Comparison of ENCODE assay signal across 22 mouse cellular contexts in the genomic region with DNA sequence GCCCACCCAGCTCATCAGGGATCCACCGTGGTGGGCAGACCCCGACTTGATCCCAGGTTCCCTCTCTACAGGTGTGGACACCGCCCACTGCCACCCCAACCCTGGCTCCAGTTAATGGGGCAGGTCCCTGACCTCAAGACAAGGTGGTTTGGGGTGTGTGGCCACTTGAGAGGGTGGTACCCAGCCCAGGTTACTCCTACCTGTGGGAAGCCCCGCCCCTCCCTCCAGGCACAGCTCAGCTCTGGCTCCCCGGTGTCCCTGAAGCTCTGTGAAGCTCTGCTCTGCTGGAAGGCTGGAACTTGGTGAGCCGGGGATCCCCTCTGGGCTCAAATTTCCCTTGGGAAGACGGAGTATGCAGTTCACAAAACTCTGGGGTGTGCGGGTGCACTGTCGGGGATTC. TPM values are rescaled to one million over a fixed set of nuclear protein-coding genes. Genes with fewer than 3 reads are reported as not detected.
DNase-seq lines count a peak whose midpoint lies in the region; ATAC-seq and TF ChIP-seq lines count a peak whose summit lies in the region.
"Had no signal": no experiment of that assay in that cellular context is flagged by ENCODE, and none has a peak within 500 bp of the region (broad histone marks: within the 10 kb centered on the region; RNA-seq: fewer than 3 reads in every experiment).

Gene Tmprss9, plus strand, starts transcription at position 268 of the 400 bp plus-strand sequence.

- WGBS in hindbrain, embryonic 14.5 days: 35% methylated on average over 9 of the region's 9 CpGs
- 31% methylated on average over 9 of the region's 9 CpGs for WGBS in hindbrain, embryonic 11.5 days
- 28% methylated on average over 9 of the region's 9 CpGs for WGBS in liver, embryonic 11.5 days
- 32% methylated on average over 9 of the region's 9 CpGs for WGBS in forebrain, embryonic 11.5 days

- intact Hi-C loops in gastrocnemius, adult 2 months (cut with DNase I): no loop called here

- no peak within 1 kb of the TSS for H3K4me3 ChIP-seq in hindbrain, embryonic 14.5 days (replicated peaks; ENCODE audit: low read length)
- H3K4me3 ChIP-seq in hindbrain, embryonic 11.5 days (ENCODE audit: low read depth, low read length): no peak within 1 kb of the TSS
- no peak within 1 kb of the TSS for H3K4me3 ChIP-seq in liver, embryonic 11.5 days (ENCODE audit: low read depth, low read length)
- H3K4me3 ChIP-seq in forebrain, embryonic 11.5 days (ENCODE audit: low read depth, low read length): no peak within 1 kb of the TSS
- H3K4me3 ChIP-seq in gastrocnemius, adult 2 months: no peak within 1 kb of the TSS
- H3K4me3 ChIP-seq: embryonic facial prominence, embryonic 15.5 days; forebrain, embryonic 13.5 days; hindbrain, embryonic 13.5 days; liver, embryonic 15.5 days; midbrain, embryonic 10.5 days had no signal

- no peak within 1 kb of the TSS for H3K27ac ChIP-seq in hindbrain, embryonic 14.5 days
- no peak within 1 kb of the TSS for H3K27ac ChIP-seq in hindbrain, embryonic 11.5 days (ENCODE audit: low read depth, low read length)
- no peak within 1 kb of the TSS for H3K27ac ChIP-seq in liver, embryonic 11.5 days (ENCODE audit: low read depth, low read length)
- no peak within 1 kb of the TSS for H3K27ac ChIP-seq in forebrain, embryonic 11.5 days (ENCODE audit: low read depth, low read length)
- H3K27ac ChIP-seq in gastrocnemius, adult 2 months: no peak within 1 kb of the TSS
- H3K27ac ChIP-seq: embryonic facial prominence, embryonic 15.5 days; forebrain, embryonic 13.5 days; hindbrain, embryonic 13.5 days; liver, embryonic 15.5 days; midbrain, embryonic 10.5 days had no signal

- no peak for TF ChIP-seq CTCF in gastrocnemius, adult 2 months (IDR thresholded peaks at IDR 0.05)

- H3K4me1 ChIP-seq in hindbrain, embryonic 14.5 days (replicated peaks; ENCODE audit: control insufficient read depth, insufficient read depth, low read length): no peaks in the 10 kb centered on the region
- no peaks in the 10 kb centered on the region for H3K4me1 ChIP-seq in hindbrain, embryonic 11.5 days (replicated peaks; ENCODE audit: control insufficient read depth, insufficient read depth, low read length)
- no peaks in the 10 kb centered on the region; the same call in 1 of the 2 replicates for H3K4me1 ChIP-seq in liver, embryonic 11.5 days (replicated peaks; ENCODE audit: control insufficient read depth, insufficient read depth, low read length)
- 0 out of 2 replicates have a peak, but pooled peaks cover 1% of the 10 kb centered on the region for H3K4me1 ChIP-seq in forebrain, embryonic 11.5 days (replicated peaks; ENCODE audit: control insufficient read depth, insufficient read depth, low read length)
- H3K4me1 ChIP-seq: forebrain, embryonic 13.5 days had no signal

- DNase-seq in hindbrain, embryonic 14.5 days (ENCODE audit: low spot score): no peak
- DNase-seq in hindbrain, embryonic 11.5 days (ENCODE audit: low spot score): no peak
- DNase-seq in ES-CJ7 (ENCODE audit: low read depth, low spot score): peak; percentile 33
- peak; percentile 36 for DNase-seq in kidney, adult 9 months
- DNase-seq in liver, embryonic 11.5 days (ENCODE audit: low spot score): no peak
- no peak for DNase-seq in forebrain, embryonic 11.5 days (ENCODE audit: low spot score)
- no peak for DNase-seq in spleen, adult 12 weeks (ENCODE audit: low spot score)
- DNase-seq in gastrocnemius, adult 2 months: no peak
- DNase-seq: cerebellum, adult 18-20 months; embryo, embryonic 11 days; gastrocnemius, postnatal 14 days; lung, postnatal 14 days; retina, postnatal 1 day; thymus, postnatal 14 days had no signal

- H3K4me2 ChIP-seq in hindbrain, embryonic 14.5 days (replicated peaks): no peak within 1 kb of the TSS
- H3K4me2 ChIP-seq in hindbrain, embryonic 11.5 days (replicated peaks; ENCODE audit: low read depth, low read length): no peak within 1 kb of the TSS
- no peak within 1 kb of the TSS for H3K4me2 ChIP-seq in liver, embryonic 11.5 days
- H3K4me2 ChIP-seq in forebrain, embryonic 11.5 days (ENCODE audit: low read depth, low read length, severe bottlenecking): no peak within 1 kb of the TSS
- H3K4me2 ChIP-seq: embryonic facial prominence, embryonic 15.5 days; forebrain, embryonic 13.5 days; hindbrain, embryonic 13.5 days; liver, embryonic 15.5 days had no signal

- H3K36me3 ChIP-seq in hindbrain, embryonic 14.5 days (replicated peaks; ENCODE audit: control insufficient read depth, insufficient read depth): peaks cover 19% of the 10 kb centered on the region
- H3K36me3 ChIP-seq in hindbrain, embryonic 11.5 days (ENCODE audit: control insufficient read depth, insufficient read depth, low read length): no peaks in the 10 kb centered on the region
- peaks cover 20% of the 10 kb centered on the region; the same call in 1 of the 2 replicates for H3K36me3 ChIP-seq in liver, embryonic 11.5 days (ENCODE audit: control insufficient read depth, insufficient read depth, low read length)
- no peaks in the 10 kb centered on the region for H3K36me3 ChIP-seq in forebrain, embryonic 11.5 days (ENCODE audit: control insufficient read depth, insufficient read depth, low read length)

- H3K9ac ChIP-seq in hindbrain, embryonic 14.5 days: no peak within 1 kb of the TSS
- no peak within 1 kb of the TSS for H3K9ac ChIP-seq in hindbrain, embryonic 11.5 days (ENCODE audit: low read depth, low read length)
- 0 out of 2 replicates have a peak within 1 kb of the TSS, but pooled peaks have one; percentile 14 for H3K9ac ChIP-seq in liver, embryonic 11.5 days (ENCODE audit: low read depth, low read length)
- no peak within 1 kb of the TSS for H3K9ac ChIP-seq in forebrain, embryonic 11.5 days (ENCODE audit: low read length)
- H3K9ac ChIP-seq: embryonic facial prominence, embryonic 15.5 days; forebrain, embryonic 13.5 days; hindbrain, embryonic 13.5 days; liver, embryonic 15.5 days had no signal

- H3K27me3 ChIP-seq in hindbrain, embryonic 14.5 days (ENCODE audit: control insufficient read depth, insufficient read depth, low read length): no peaks in the 10 kb centered on the region
- no peaks in the 10 kb centered on the region for H3K27me3 ChIP-seq in hindbrain, embryonic 11.5 days (ENCODE audit: control insufficient read depth, insufficient read depth, low read length)
- H3K27me3 ChIP-seq in liver, embryonic 11.5 days (replicated peaks; ENCODE audit: control insufficient read depth, insufficient read depth, low read length): no peaks in the 10 kb centered on the region; the same call in none of the 2 replicates
- H3K27me3 ChIP-seq in forebrain, embryonic 11.5 days (ENCODE audit: control insufficient read depth, insufficient read depth, low read length): no peaks in the 10 kb centered on the region
- H3K27me3 ChIP-seq: embryonic facial prominence, embryonic 15.5 days had no signal

- peak; percentile 7; the same call in 1 of the 2 replicates for ATAC-seq in hindbrain, embryonic 14.5 days (ENCODE audit: low FRiP score)
- no peak for ATAC-seq in hindbrain, embryonic 11.5 days (ENCODE audit: low FRiP score)
- no peak for ATAC-seq in liver, embryonic 11.5 days (replicated peaks; ENCODE audit: low FRiP score)
- no peak for ATAC-seq in forebrain, embryonic 11.5 days (replicated peaks; ENCODE audit: low FRiP score)
- ATAC-seq: forebrain, embryonic 13.5 days had no signal

- H3K9me3 ChIP-seq in hindbrain, embryonic 14.5 days (ENCODE audit: control insufficient read depth, low read length): no peaks in the 10 kb centered on the region
- H3K9me3 ChIP-seq in hindbrain, embryonic 11.5 days (ENCODE audit: control insufficient read depth, low read length): no peaks in the 10 kb centered on the region
- H3K9me3 ChIP-seq in liver, embryonic 11.5 days (ENCODE audit: control insufficient read depth, low read length): no peaks in the 10 kb centered on the region
- no peaks in the 10 kb centered on the region for H3K9me3 ChIP-seq in forebrain, embryonic 11.5 days (ENCODE audit: control insufficient read depth, low read length)
- H3K9me3 ChIP-seq: embryonic facial prominence, embryonic 15.5 days; forebrain, embryonic 13.5 days; hindbrain, embryonic 13.5 days; liver, embryonic 15.5 days; midbrain, embryonic 10.5 days had no signal

RNA-seq across cellular contexts. Expression of gene Tmprss9, which starts in this region (rescaled TPM):
- polyA plus RNA-seq in hindbrain, embryonic 14.5 days (2014; fragmentation: Nextera tagmentation; extraction: Ambion mirVana): 0.09 and 0.17 TPM in 2 replicates
- 0.05 and 0.06 TPM in 2 replicates for polyA plus RNA-seq in hindbrain, embryonic 11.5 days (2014; fragmentation: Nextera tagmentation; extraction: Ambion mirVana)
- polyA plus RNA-seq in liver, embryonic 11.5 days (2014; fragmentation: Nextera tagmentation; extraction: Ambion mirVana): not detected in 2 replicates
- 0.08 and 0.12 TPM in 2 replicates for polyA plus RNA-seq in forebrain, embryonic 11.5 days (2014; fragmentation: Nextera tagmentation; extraction: Ambion mirVana)
- total RNA-seq in gastrocnemius, adult 2 months (2021): under 1 TPM in 1 of 2 experiments, not detected in 1; 0.08 TPM
- total RNA-seq: adrenal gland, postnatal 4 days had no signal
- polyA plus RNA-seq: heart, postnatal 0 days; limb, embryonic 11.5 days; liver, embryonic 15.5 days had no signal

Comparison
In these comparisons a context has a peak if more than half of its experiments do, and no peak if none do; other contexts are left out.
1. Peak in ATAC-seq in hindbrain, embryonic 14.5 days; RNA of the gene not detected or under 1 TPM.
2. DNase-seq: peak in ES-CJ7 (single experiment) and kidney, adult 9 months (single experiment); none in hindbrain, embryonic 14.5 days (single experiment), hindbrain, embryonic 11.5 days (single experiment), liver, embryonic 11.5 days (single experiment), forebrain, embryonic 11.5 days (single experiment), spleen, adult 12 weeks (single experiment) and gastrocnemius, adult 2 months (single experiment).